Mouse (Mus musculus) small intestine, adult 2 months (tissue): ENCODE data around the gene Tox2.

Experiments used
- CTCF ChIP-seq: fragments of 200-500 bp; IDR thresholded peaks from 2 replicates; pipeline ENCODE4 v1.5.1; 2012; ENCODE audit warnings: low read depth, mild to moderate bottlenecking, control low read depth, inconsistent platforms, low read length, moderate library complexity, mixed read lengths; ENCODE audit not compliant: insufficient replicate concordance, insufficient read length; ENCODE audit errors: extremely low read depth
- POLR2A ChIP-seq: fragments of 200-500 bp; IDR thresholded peaks from 2 replicates; pipeline ENCODE4 v1.6.1; 2012; ENCODE audit warnings: low read depth, mild to moderate bottlenecking, control low read depth, inconsistent platforms, low read length, moderate library complexity

- TF ChIP-seq POLR2A (no peak), CTCF (no peak)
These were observed 15.6 kb downstream of the Tox2 start for GRCm38 (mm10) chr2:163218571-163218970.
